Mouse (Mus musculus) adrenal gland, postnatal 36 days (tissue): Measurements from ENCODE around the gene Top2a. TPM values are rescaled to one million over a fixed set of nuclear protein-coding genes. Genes with fewer than 3 reads are reported as not detected.
A peak's percentile ranks its signal among the peaks of the same experiment; 100 is the strongest.
"Not testable (repeated sequence)": the region's sequence is repeated elsewhere in the genome, so short reads cannot be mapped to it uniquely, and the experiment has no call there.

ENCODE experiments used
- DNase-seq, 2 experiments: peaks; one replicate each; pipeline ENCODE4 v3.0.0; 2021; ENCODE audit warnings: mixed read lengths in 1 of 2
- total RNA-seq, 2 experiments: library from RNA; stranded (reverse); gene quantifications; 2 replicates each; pipeline ENCODE4 v1.2.3; 2021

The Top2a gene
- total RNA-seq, 2 experiments from 2014 or later = 15.4 to 20.5 TPM

DNA sequence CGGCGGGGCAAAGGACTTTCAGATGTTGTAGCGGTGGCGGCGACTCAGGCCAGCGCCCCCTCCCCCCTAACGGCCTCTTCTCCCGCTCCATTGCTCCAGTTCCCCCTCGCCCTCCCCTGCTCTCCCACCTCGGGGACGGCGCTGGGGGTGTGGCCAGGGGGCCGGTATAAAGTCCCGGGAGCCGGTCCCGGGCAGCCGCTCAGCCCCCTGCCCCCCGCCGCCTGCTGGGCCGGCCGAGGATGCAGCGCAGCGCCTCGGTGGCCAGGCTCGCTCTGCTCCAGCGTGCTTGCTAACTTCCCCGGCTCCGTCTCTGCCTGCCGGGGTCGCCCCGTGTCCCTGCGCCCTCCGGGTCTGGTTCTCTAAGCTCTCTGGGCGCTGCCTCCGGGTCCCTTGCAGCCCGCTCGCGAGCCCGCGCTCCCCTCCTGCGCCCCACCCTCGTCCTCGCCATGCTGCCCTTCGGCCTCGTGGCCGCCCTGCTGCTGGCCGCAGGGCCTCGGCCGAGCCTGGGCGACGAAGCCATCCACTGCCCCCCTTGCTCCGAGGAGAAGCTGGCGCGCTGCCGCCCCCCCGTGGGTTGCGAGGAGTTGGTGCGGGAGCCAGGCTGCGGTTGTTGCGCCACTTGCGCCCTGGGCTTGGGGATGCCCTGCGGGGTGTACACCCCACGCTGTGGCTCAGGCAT, 17.2 kb upstream of the Top2a start, which contains the start of gene Igfbp4:
TSS of gene Igfbp4 (plus strand) at position 194 of the 679 bp plus-strand sequence.
- DNase-seq = peak; percentile 47 to 78

GRCm38 (mm10) chr11:99040346-99040974, 16.5 kb upstream of the Top2a start:
- DNase-seq = peak in 1 of 2 experiments; percentile 37

GRCm38 (mm10) chr11:99039782-99040181, 15.8 kb upstream of the Top2a start:
- peak; percentile 80 to 85 for DNase-seq

- no peak for DNase-seq
Measured at GRCm38 (mm10) chr11:99036254-99036653, 12.3 kb upstream of the Top2a start.

- DNase-seq = no peak
Measured at GRCm38 (mm10) chr11:99035350-99035749, 11.4 kb upstream of the Top2a start.

DNA sequence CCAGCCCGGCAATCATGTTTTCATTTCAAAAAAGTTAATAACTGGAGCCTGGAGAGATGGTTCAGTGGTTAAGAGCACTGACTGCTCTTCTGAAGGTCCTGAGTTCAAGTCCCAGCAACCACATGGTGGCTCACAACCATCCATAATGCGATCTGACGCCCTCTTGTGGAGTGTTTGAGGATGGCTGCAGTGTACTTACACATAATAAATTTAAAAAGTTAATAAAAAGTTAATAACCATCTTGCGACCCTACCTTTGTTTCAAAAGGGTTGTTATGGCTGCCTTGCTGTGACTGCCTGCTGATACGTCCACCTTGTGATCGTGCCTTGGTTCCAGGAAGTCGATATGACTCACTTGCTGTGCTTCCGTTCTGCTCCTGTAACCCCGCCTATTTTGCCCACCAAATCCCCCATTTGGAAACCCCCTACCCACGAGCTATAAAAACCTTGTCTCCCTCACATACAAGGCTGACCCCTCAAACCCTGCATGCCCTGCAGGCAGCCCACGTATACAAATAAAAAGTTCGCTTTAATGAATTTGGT, 3.0 kb upstream of the Top2a start:
- DNase-seq = no peak

DNA sequence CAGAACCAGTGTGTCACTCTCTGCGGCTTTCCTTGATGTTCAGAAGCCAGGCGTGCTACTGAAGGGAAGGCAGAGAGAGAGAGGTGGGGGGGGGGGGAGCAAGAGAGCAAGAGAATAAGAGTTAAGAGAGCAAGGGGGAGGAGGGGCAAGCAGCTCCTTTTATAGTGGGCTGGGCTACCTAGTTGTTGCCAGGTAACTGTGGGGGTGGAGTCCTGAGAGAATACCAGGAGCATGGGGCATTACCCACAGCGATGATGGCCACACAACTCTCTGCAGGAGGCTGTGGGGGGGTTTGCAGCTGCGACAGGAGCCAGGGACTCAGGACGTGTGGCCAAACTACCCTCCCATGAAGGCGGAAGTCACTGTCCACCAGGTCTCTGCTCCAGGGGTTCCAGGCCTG, 1.9 kb upstream of the Top2a start:
- DNase-seq = no peak

DNA sequence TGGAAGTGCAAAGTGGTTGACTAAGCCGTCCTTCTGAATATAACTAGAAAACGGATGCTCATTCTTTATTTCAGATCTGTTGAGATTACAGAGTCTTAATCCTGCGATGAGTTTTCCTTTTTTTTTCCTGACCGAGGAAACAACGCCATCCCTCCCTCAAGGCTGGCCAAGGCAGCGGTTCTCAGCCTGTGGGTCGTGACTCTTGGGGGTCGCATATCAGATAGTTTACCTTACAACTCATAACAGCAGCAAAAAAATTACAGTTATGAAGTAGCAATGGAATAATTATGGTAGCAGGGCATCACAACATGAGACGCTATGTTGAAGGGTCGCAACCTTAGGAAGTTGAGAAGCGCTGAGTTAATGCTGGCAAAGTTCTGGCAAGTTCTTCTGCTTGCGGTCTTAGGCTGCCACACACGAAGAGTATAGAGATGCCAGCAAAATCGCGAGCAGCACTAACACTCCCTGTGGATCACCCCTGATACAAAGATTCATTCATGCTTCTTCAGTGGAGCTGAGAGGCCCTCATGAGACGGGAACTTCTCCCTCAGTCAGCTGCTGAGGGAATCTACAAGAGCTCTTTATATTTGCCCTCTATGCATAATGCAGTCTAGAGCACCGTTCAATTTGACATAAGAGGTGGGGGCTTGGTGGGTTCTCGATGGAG, 612 bp upstream of the Top2a start:
- DNase-seq = no peak

- no peak for DNase-seq
Measured at GRCm38 (mm10) chr11:99023094-99023493, 895 bp downstream of the Top2a start.

GRCm38 (mm10) chr11:99022384-99022933, 1.5 kb downstream of the Top2a start:
- no peak for DNase-seq

- DNase-seq = no peak
Measured at GRCm38 (mm10) chr11:99019844-99020243, 4.1 kb downstream of the Top2a start.

GRCm38 (mm10) chr11:99013856-99014255, 10.1 kb downstream of the Top2a start:
- DNase-seq = no peak

DNA sequence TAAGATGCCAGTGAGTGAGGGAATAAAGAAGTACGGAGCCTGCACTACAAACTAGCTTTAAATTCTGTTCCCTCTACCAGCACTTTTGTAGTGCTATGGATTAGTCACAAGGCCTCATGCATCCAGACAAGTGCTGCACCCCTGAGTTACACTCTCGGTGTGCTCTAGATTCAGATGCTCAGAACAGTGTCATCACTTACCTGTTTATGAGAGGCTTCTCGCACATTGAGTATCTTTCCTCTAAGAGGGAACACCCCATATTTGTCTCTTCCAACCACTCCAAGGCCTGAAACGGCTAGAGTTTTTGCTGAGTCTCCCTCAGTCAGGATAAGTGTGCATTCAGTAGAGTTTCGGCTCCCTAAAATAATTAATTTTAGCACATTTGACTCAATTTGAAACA, 13.3 kb downstream of the Top2a start:
- DNase-seq = no peak

- no peak for DNase-seq
Measured at GRCm38 (mm10) chr11:99010124-99010523, 13.9 kb downstream of the Top2a start.

DNA sequence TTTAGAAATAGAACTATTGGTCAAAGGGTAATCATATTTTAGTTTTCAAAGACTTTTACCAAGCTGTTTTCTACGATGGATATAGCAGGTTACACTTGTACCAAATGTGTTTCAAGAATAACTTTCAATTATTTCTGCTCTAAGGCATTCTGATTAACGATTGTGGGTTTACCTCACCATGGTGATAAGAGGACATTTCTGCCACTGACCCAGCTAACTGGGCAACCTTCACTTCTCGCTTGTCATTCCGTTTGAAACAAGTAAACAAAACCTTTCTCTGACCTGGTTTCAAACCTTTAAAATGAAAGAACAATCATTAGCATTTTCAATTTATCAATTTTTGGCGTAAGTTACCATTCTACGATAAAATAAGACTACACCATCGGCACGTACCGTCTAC, 17.2 kb downstream of the Top2a start:
- DNase-seq = no peak

DNA sequence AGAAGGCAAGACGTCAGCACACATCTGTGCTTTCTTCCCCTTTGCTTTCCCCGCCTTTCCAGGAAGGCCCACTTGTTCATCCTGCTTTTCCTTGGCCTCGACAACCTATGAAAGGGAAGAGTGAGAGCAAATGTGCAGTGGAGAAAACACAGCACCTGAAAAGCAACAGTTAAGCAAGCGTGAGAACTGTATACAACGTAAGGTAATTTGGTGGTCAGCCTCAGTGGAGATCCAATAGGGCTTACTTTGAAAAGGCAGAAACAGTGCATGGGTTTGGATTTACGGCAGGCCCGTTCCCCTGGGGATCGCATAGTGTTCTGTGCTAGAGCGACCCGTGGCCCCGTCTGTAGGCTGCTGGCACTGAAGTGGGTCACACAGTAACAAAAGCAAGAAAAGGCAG, 24.7 kb downstream of the Top2a start:
- DNase-seq = no peak

DNA sequence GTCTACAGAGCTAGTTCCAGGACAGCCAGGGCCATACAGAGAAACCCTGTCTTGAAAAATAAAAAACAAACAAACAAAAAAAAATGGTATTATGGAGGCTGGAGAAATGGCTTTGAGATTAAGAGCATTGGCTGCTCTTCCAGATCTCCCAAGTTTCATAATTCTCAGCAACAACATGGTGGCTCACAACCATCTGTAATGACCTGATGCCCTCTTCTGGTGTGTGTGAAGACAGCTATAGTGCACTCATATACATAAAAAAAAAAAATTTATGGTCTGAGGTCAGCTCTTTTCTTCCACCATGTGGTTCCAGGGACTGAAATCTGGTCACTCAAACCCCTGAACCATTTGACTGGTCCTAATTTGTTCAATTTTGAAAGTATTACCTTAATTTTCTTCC, 25.2 kb downstream of the Top2a start:
- DNase-seq = no peak

GRCm38 (mm10) chr11:98997659-98998058, 26.3 kb downstream of the Top2a start:
- no peak for DNase-seq

GRCm38 (mm10) chr11:98995987-98996386, 28.0 kb downstream of the Top2a start:
- DNase-seq = no peak

GRCm38 (mm10) chr11:98990866-98991265, 33.1 kb downstream of the Top2a start:
- DNase-seq = no peak

- not testable (repeated sequence) for DNase-seq
Measured at GRCm38 (mm10) chr11:98988260-98988659, 35.7 kb downstream of the Top2a start.

- no peak for DNase-seq
Measured at GRCm38 (mm10) chr11:98985542-98985941, 38.4 kb downstream of the Top2a start.

DNA sequence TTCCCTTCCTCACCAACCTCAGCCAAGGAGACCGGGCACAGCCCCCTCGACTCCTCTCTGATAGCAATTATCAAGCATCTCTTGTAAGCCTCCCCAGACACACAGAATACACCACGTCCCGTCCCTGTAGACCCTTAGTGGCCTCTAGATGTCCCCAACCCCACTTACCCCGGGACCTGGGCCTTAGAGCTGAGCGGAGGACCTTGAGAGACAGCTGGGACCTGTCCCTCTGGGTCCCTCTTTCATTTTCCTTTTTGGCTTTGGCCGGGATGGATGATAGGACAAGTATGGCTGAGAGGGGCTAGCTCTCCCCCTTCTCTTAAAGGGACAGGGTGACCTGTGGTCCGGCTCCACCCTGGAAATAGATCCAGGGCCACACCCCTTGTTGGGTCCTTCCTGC, 40.4 kb downstream of the Top2a start:
- DNase-seq = no peak
